Comparison of ENCODE assay signal across 9 mouse cellular contexts in genomic region chr1:184999071-184999750, GRCm38 (mm10). TPM values are rescaled to one million over a fixed set of nuclear protein-coding genes. Genes with fewer than 3 reads are reported as not detected.
DNase-seq lines count a peak whose midpoint lies in the region; ATAC-seq and TF ChIP-seq lines count a peak whose summit lies in the region.
"Had no signal": no experiment of that assay in that cellular context is flagged by ENCODE, and none has a peak within 500 bp of the region (broad histone marks: within the 10 kb centered on the region; RNA-seq: fewer than 3 reads in every experiment).

TSS of gene Mark1 (minus strand) at chr1:184999570.

- H3K4me3 ChIP-seq in ES-E14 (ENCODE audit: insufficient read depth in 1 of 2, low read depth in 1 of 2, low read length in 2 of 2, poor library complexity in 1 of 2, severe bottlenecking in 1 of 2) = peak within 1 kb of the TSS; percentile 79 to 89
- H3K4me3 ChIP-seq in heart, embryonic 11.5 days (ENCODE audit: low read depth, low read length) = peak within 1 kb of the TSS; percentile 77
- H3K4me3 ChIP-seq in midbrain, embryonic 11.5 days (ENCODE audit: low read depth, low read length) = peak within 1 kb of the TSS; percentile 88
- H3K4me3 ChIP-seq in testis, adult 2 months (ENCODE audit: control insufficient read depth, low read depth, low read length) = peak within 1 kb of the TSS; percentile 90

- H3K27ac ChIP-seq in ES-E14 (ENCODE audit: insufficient read depth, low read depth, low read length, poor library complexity, severe bottlenecking) = no peak within 1 kb of the TSS
- 0 out of 2 replicates have a peak within 1 kb of the TSS, but pooled peaks have one; percentile 10 for H3K27ac ChIP-seq in heart, embryonic 11.5 days (ENCODE audit: low read depth, low read length)
- peak within 1 kb of the TSS; percentile 57 for H3K27ac ChIP-seq in midbrain, embryonic 11.5 days (ENCODE audit: low read depth, low read length)
- peak within 1 kb of the TSS; percentile 25 for H3K27ac ChIP-seq in testis, adult 2 months (ENCODE audit: control insufficient read depth, insufficient read depth, low read depth, low read length)

- peak within 1 kb of the TSS; percentile 84 for H3K4me2 ChIP-seq in heart, embryonic 11.5 days
- peak within 1 kb of the TSS; percentile 85 for H3K4me2 ChIP-seq in midbrain, embryonic 11.5 days

- H3K27me3 ChIP-seq in heart, embryonic 11.5 days (ENCODE audit: control insufficient read depth, insufficient read depth, low read length) = no peaks in the 10 kb centered on the region
- H3K27me3 ChIP-seq in midbrain, embryonic 11.5 days (ENCODE audit: control insufficient read depth, insufficient read depth, low read length) = no peaks in the 10 kb centered on the region
- H3K27me3 ChIP-seq in testis, adult 2 months (ENCODE audit: control insufficient read depth, insufficient read depth, low read length) = no peaks in the 10 kb centered on the region

- TF ChIP-seq CTCF in testis, adult 2 months (IDR thresholded peaks at IDR 0.05; ENCODE audit: control insufficient read depth, insufficient read depth, insufficient replicate concordance, low read depth, low read length) = no peak

- peak; percentile 49; the same call in 1 of the 2 replicates for ATAC-seq in heart, embryonic 11.5 days (replicated peaks; ENCODE audit: insufficient number of reproducible peaks, low FRiP score, low TSS enrichment)
- ATAC-seq in midbrain, embryonic 11.5 days (ENCODE audit: low FRiP score) = peak; percentile 74

- H3K4me1 ChIP-seq in ES-E14 (ENCODE audit: control insufficient read depth in 2 of 2, insufficient read depth in 2 of 2, low read length in 2 of 2, poor library complexity in 1 of 2) = no peaks in the 10 kb centered on the region; a peak in 1 of 4 replicates
- H3K4me1 ChIP-seq in heart, embryonic 11.5 days (ENCODE audit: control insufficient read depth, insufficient read depth, low read length) = peaks cover 20% of the 10 kb centered on the region
- H3K4me1 ChIP-seq in midbrain, embryonic 11.5 days (ENCODE audit: control insufficient read depth, insufficient read depth, low read length) = peaks cover 21% of the 10 kb centered on the region
- H3K4me1 ChIP-seq in testis, adult 2 months (ENCODE audit: control insufficient read depth, insufficient read depth, low read length) = peaks cover 9% of the 10 kb centered on the region

- H3K9ac ChIP-seq in ES-E14 (ENCODE audit: insufficient read depth, low read depth, low read length, poor library complexity, severe bottlenecking) = peak within 1 kb of the TSS; percentile 80
- peak within 1 kb of the TSS; percentile 84 for H3K9ac ChIP-seq in heart, embryonic 11.5 days (ENCODE audit: low read depth, low read length)
- peak within 1 kb of the TSS; percentile 94 for H3K9ac ChIP-seq in midbrain, embryonic 11.5 days (ENCODE audit: low read length)

- DNase-seq in gastrocnemius, postnatal 10 days = peak; percentile 42
- no peak for DNase-seq in gastrocnemius, postnatal 25 days
- DNase-seq in ES-E14 (ENCODE audit: low read depth, low spot score) = no peak
- peak; percentile 41 to 50 for DNase-seq in cerebellum, postnatal 36 days
- DNase-seq in layer of hippocampus, postnatal 14 days (ENCODE audit: low spot score in 2 of 2) = peak in 1 of 2 experiments; percentile 32
- DNase-seq in midbrain, embryonic 11.5 days (ENCODE audit: low spot score, missing footprints) = peak; percentile 95

- no peaks in the 10 kb centered on the region for H3K9me3 ChIP-seq in ES-E14 (ENCODE audit: control insufficient read depth, insufficient read depth, low read depth, low read length)
- no peaks in the 10 kb centered on the region for H3K9me3 ChIP-seq in heart, embryonic 11.5 days (replicated peaks; ENCODE audit: control insufficient read depth, low read length)
- no peaks in the 10 kb centered on the region for H3K9me3 ChIP-seq in midbrain, embryonic 11.5 days (ENCODE audit: control insufficient read depth, low read length)

- in situ Hi-C loops in ES-E14 (cut with MboI; ENCODE audit: low sequenced_read_pairs in 2 of 2, unreplicated experiment in 2 of 2) = no loop called here

- TF ChIP-seq POLR2A in testis, adult 2 months (IDR thresholded peaks at IDR 0.05; ENCODE audit: control insufficient read depth, low read depth, low read length) = no peak

- H3K36me3 ChIP-seq in ES-E14 (ENCODE audit: control insufficient read depth, insufficient read depth, low read length, poor library complexity, severe bottlenecking) = no peaks in the 10 kb centered on the region
- no peaks in the 10 kb centered on the region for H3K36me3 ChIP-seq in heart, embryonic 11.5 days (ENCODE audit: control insufficient read depth, insufficient read depth, low read length)
- no peaks in the 10 kb centered on the region for H3K36me3 ChIP-seq in midbrain, embryonic 11.5 days (ENCODE audit: control insufficient read depth, insufficient read depth, low read length)
- no peaks in the 10 kb centered on the region for H3K36me3 ChIP-seq in testis, adult 2 months (ENCODE audit: control insufficient read depth, insufficient read depth, low read length)

- WGBS in heart, embryonic 11.5 days (ENCODE audit: insufficient replicate concordance) = under 1% methylated on average over 43 of the region's 88 CpGs
- WGBS in midbrain, embryonic 11.5 days = under 1% methylated on average over 54 of the region's 88 CpGs

TF ChIP-seq in ES-E14, 5 proteins besides CTCF, POLR2A, EP300 and RAD21:
- TF ChIP-seq ZNF384 (IDR thresholded peaks at IDR 0.05; ENCODE audit: low read depth, low read length) (no peak), CHD2 (IDR thresholded peaks at IDR 0.05; ENCODE audit: low read depth, low read length) (no peak), HCFC1 (IDR thresholded peaks at IDR 0.05; ENCODE audit: borderline replicate concordance, insufficient read depth, low read length) (no peak), MAFK (IDR thresholded peaks at IDR 0.05; ENCODE audit: insufficient read depth, low read depth, low read length) (no peak), ZC3H11A (IDR thresholded peaks at IDR 0.05; ENCODE audit: borderline replicate concordance, low read depth, low read length) (no peak)

RNA-seq across cellular contexts. Expression of gene Mark1, which starts in this region (rescaled TPM):
- 1 to 10 TPM; 5.9 to 8.2 TPM for total RNA-seq in gastrocnemius, postnatal 10 days (2021)
- total RNA-seq in gastrocnemius, postnatal 25 days (2021) = 1 to 10 TPM; 3.2 to 3.7 TPM
- 3.3 and 3.6 TPM in 2 replicates for total RNA-seq in ES-E14 (2012; rRNA removed)
- 2.2 and 2.4 TPM in 2 replicates for polyA plus RNA-seq in heart, embryonic 11.5 days (2014; fragmentation: Nextera tagmentation; extraction: Ambion mirVana)
- 10 to 100 TPM; 54.1 to 59.4 TPM for total RNA-seq in layer of hippocampus, postnatal 14 days (2021)
- polyA plus RNA-seq in midbrain, embryonic 11.5 days (2014; fragmentation: Nextera tagmentation; extraction: Ambion mirVana) = 5.3 and 5.8 TPM in 2 replicates
- polyA plus RNA-seq in testis, adult 2 months (2012; rRNA removed) = 1.3 and 1.5 TPM in 2 replicates
- polyA plus RNA-seq: C2C12 had no signal

Comparison
In these comparisons a context has a peak if more than half of its experiments do, and no peak if none do; other contexts are left out.
1. RNA of gene Mark1 (total RNA-seq): 54.1 to 59.4 TPM in layer of hippocampus, postnatal 14 days; 5.9 to 8.2 TPM in gastrocnemius, postnatal 10 days, 3.2 to 3.7 TPM in gastrocnemius, postnatal 25 days and 3.3 to 3.6 TPM in ES-E14; every median in the first group is over 4 times any median in the second.
2. DNase-seq: peak in gastrocnemius, postnatal 10 days (single experiment), cerebellum, postnatal 36 days (2 of 2) and midbrain, embryonic 11.5 days (single experiment); none in gastrocnemius, postnatal 25 days (single experiment) and ES-E14 (single experiment).
3. Peak in every context shown above with its lines, with median percentiles within 50 percentile points of each other: H3K4me3 ChIP-seq and H3K9ac ChIP-seq.